Mouse (Mus musculus) layer of hippocampus, adult 9-10 months (tissue): ENCODE results near the gene Inca1.

Source experiments
- DNase-seq: peaks from one replicate; pipeline ENCODE4 v3.0.0; 2022; ENCODE audit warnings: low spot score

Gene Inca1

GRCm38 (mm10) chr11:70701984-70702733 lies 2.2 kb upstream of the Inca1 start:
- no peak for DNase-seq

- DNase-seq, result no peak
Observed at GRCm38 (mm10) chr11:70701221-70701955, 1.4 kb upstream of the Inca1 start.

- DNase-seq, result no peak
Observed at GRCm38 (mm10) chr11:70700613-70701012, 658 bp upstream of the Inca1 start.

- DNase-seq, result no peak
Observed at GRCm38 (mm10) chr11:70699051-70699450, 904 bp downstream of the Inca1 start.

DNA sequence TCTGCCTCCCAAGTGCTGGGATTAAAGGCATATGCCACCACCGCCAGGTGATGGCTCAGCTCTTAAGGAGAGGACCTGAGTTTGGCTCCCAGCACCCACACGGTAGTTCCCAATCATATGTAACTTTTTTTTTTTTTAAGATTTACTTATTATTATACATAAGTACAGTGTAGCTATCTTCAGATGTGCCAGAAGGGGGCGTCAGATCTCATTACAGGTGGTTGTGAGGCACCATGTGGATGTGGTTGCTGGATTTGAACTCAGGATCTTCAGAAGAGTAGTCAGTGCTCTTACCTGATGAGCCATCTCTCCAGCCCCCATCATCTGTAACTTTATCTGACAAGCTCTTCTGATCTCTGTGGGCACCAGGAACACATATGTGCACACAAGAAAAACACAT lies 2.6 kb downstream of the Inca1 start:
- DNase-seq, result no peak

GRCm38 (mm10) chr11:70693504-70693903 lies 6.5 kb downstream of the Inca1 start:
- DNase-seq, result no peak

DNA sequence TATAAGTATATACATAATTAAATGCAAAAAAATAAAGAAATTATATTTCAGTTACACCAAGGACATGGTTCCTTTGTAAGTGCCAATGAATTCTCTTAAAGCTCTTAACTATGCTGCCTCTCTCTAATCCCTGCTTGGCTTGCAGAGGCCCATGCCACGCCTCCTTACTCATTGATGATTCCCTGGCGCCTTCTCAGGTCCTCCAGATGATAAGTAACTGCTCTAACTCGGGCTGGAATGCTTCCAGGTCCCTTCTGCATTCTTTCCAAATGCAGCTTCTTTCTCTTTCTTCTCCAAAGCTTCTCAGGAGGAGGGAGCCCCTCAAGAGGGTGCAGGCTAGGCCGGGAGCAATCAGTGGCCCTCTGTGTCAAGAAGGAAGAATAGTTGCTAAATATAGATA lies 10.4 kb downstream of the Inca1 start:
- DNase-seq, result no peak

GRCm38 (mm10) chr11:70688372-70688771 lies 11.6 kb downstream of the Inca1 start:
- DNase-seq, result no peak

GRCm38 (mm10) chr11:70687601-70688199 lies 12.3 kb downstream of the Inca1 start, which contains the start of gene Camta2:
Gene Camta2, minus strand, starts transcription at chr11:70688105.
- DNase-seq, result no peak

GRCm38 (mm10) chr11:70686901-70687566 lies 12.9 kb downstream of the Inca1 start:
- no peak for DNase-seq

- no peak for DNase-seq
Observed at GRCm38 (mm10) chr11:70683640-70684039, 16.3 kb downstream of the Inca1 start.

- DNase-seq, result no peak
Observed at GRCm38 (mm10) chr11:70681897-70682581, 17.9 kb downstream of the Inca1 start.

DNA sequence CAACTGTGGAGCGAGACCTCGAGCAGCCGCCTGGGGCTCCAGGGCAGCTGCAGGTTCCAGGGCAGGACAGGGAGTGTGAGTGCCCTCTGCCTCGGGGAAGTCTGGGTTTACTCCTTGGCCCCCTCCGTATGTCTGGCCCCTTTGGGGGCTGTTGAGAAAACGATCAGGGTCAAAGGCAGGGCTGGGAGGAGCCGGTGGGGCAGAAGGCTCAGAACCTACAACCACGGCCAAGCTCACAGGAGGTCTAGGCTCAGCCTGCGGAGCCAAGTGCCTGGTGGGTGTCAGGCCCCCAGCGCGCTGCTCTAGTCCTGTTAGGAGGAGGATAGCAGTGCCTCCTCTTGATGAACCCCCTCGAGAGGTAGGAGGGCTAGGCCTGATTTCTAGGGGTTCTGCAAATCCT lies 18.8 kb downstream of the Inca1 start:
- DNase-seq, result no peak

GRCm38 (mm10) chr11:70679894-70680293 lies 20.1 kb downstream of the Inca1 start:
- DNase-seq, result no peak

DNA sequence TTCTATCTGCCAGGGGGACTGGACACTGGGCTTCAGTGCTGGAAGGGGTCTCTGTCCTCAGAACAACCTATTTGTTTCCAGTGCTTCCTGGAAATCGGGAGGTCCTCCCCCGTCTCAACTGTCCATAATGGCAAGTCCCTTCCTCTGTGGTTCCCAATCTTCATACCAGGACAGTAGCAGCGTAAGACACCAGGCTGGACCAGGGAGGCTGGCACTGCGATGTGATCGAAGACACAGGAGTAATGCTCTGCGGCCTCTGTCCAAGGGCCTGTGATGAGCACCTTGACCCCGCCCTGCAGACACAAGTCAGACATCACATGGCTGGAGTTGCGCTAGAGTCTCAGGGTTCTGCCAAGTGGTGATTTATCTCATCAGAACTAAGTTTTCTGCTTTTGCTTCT lies 20.6 kb downstream of the Inca1 start:
- DNase-seq, result no peak

DNA sequence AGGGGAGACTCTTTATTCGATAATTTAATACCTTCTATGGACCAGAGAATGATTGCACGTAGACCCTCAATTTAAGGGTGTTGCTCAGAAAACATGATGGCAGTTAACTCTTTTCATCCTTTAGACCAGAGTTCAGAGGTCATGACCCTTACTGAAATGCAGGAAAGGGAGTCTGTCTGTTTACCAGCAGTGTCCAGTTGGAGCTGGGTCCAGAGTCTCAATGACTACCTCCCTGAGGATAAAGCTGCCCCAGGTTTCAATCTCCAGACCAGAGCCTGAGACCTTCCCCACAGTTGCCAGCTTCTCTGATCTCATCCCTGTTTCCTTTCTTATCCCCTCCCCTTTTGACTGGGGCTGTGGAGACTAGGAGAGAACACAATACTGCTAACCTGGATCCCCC lies 21.4 kb downstream of the Inca1 start:
- no peak for DNase-seq

- no peak for DNase-seq
Observed at GRCm38 (mm10) chr11:70678092-70678491, 21.9 kb downstream of the Inca1 start.

DNA sequence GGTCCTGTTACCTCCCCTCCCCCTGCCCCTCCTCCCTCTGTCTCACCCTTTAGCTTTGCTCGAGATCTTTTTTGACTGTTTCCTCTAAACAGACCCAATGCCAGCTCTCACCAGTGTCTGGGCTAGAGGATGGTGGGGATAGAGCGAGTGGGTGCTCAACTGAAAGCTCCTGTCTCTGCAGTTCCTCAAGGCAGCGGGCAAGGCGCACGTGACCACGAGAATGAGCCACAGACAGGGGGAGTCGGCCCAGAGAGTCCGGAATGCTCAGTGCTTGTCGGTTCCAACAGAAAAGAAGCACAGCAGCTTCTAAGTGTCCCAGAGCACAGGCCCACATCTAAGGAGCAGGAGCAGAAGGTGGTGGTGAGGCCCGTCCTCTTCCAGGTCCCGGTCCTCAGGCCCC lies 25.5 kb downstream of the Inca1 start:
- no peak for DNase-seq

- no peak for DNase-seq
Observed at GRCm38 (mm10) chr11:70674014-70674413, 25.9 kb downstream of the Inca1 start.

DNA sequence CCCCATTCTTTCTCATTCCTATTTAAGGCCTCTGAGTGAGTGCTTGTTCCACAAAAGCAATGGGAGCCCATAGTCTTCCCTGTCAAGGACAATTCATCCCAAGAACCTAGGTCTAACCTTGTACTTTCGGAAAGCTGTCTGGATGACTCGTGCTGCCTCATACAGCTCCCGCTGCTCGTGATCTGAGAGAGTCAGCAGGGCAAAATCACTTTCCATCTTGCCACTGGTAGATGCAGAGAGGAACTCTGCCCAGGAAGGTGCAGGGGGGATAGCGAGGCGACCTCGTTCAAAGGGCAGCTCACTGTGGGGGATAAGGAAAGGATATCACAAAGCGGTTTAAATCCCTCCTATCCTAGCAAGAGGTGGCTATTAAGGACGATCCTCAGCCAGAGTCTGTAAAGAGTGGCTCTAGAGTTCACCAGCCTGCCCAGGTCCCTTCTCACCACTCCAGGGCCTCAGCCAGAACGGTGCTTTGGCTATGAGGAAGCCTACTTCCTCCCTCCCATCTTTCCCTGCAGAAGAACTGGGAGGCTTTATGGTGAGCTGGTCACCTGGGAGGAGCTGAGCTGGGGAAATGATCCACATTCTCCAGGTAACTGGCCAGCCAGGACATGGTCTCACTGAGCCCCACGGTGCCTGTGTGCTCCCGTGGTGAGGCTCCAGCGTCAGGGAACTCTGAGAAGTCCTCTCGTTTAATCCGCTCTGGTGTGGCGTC lies 28.5 kb downstream of the Inca1 start:
- DNase-seq, result no peak

DNA sequence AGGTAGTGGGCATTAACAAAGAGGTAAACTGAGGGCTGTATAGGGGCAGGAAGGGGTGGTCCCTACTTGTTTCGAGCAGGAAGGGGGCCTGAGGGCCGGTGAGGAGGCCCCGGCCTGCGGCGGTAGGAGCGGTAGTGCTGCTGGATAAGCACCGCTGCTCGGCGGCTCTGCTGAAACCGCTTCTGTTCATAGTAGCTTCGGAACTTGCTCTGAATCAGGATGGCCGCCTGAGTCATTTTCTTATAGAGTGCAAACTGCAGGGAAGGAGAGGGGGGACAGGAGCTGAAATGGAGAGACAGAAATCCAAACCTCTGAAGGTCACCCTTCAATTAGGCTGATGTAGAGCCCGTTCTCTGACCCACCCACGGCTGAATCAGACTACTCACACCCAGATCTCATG lies 29.5 kb downstream of the Inca1 start:
- no peak for DNase-seq
